Mouse (Mus musculus) E14TG2a.4 (cell line): ENCODE results near the gene Stk4.

Source experiments
- CTCF ChIP-seq: conservative IDR thresholded peaks from 2 replicates; pipeline ENCODE4 v1.5.1; 2014; ENCODE audit warnings: low read length
- NANOG ChIP-seq: IDR thresholded peaks from 2 replicates; pipeline ENCODE4 v1.6.1; 2014; ENCODE audit warnings: borderline replicate concordance, low read length, mixed read lengths
- POU5F1 ChIP-seq: IDR thresholded peaks from 2 replicates; pipeline ENCODE4 v1.6.1; 2014; ENCODE audit warnings: low read length, borderline replicate concordance

DNA sequence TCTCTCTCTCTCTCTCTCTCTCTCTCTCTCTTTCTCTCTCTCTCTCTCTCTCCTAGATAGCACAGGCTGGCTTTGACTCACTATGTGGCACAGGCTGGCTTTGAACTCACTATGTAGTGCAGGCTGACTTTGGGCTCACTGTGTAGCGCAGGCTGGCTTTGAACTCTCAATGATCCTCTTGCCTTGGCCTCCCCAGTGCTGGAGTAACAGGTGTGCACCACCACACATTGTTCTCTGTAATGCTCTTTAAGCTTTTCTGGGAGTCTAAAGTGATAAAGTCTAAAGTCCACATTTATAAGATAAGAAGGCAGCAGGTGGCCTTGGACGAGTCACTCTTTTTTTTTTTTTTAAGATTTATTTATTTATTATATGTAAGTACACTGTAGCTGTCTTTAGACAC lies 28.6 kb upstream of the Stk4 start:
- TF ChIP-seq CTCF (no peak), POU5F1 (no peak), NANOG (no peak)
